Mouse (Mus musculus) heart, embryonic 11.5 days (tissue): Measurements from ENCODE around the gene Actl10. TPM values are rescaled to one million over a fixed set of nuclear protein-coding genes. Genes with fewer than 3 reads are reported as not detected.

Source experiments
- ATAC-seq: fragments of 200-750 bp; cut with Nextera tagmentation; replicated peaks from 2 replicates; pipeline ENCODE4 v1.8.0; 2017; ENCODE audit warnings: moderate library complexity; ENCODE audit not compliant: insufficient number of reproducible peaks, low FRiP score, low TSS enrichment
- H3K27ac ChIP-seq: fragments of 300-500 bp; sonication (generic); 2 replicates; pipeline ENCODE4 v1.5.1; 2014; ENCODE audit warnings: mild to moderate bottlenecking, low read depth, low read length
- H3K27me3 ChIP-seq: fragments of 300-500 bp; sonication (generic); 2 replicates; pipeline ENCODE4 v1.6.1; 2014; ENCODE audit warnings: mild to moderate bottlenecking, low read length, mixed read lengths; ENCODE audit not compliant: control insufficient read depth, insufficient read depth
- H3K36me3 ChIP-seq: fragments of 300-500 bp; sonication (generic); 2 replicates; pipeline ENCODE4 v1.6.1; 2014; ENCODE audit warnings: mild to moderate bottlenecking, low read length, moderate library complexity, mixed read lengths; ENCODE audit not compliant: control insufficient read depth, insufficient read depth
- H3K4me1 ChIP-seq: fragments of 300-500 bp; sonication (generic); 2 replicates; pipeline ENCODE4 v1.6.1; 2014; ENCODE audit warnings: low read length; ENCODE audit not compliant: control insufficient read depth, insufficient read depth
- H3K4me2 ChIP-seq: fragments of 300-500 bp; sonication (generic); 2 replicates; pipeline ENCODE4 v1.6.1; 2014; ENCODE audit warnings: mild to moderate bottlenecking, moderate library complexity
- H3K4me3 ChIP-seq: fragments of 300-500 bp; sonication (generic); 2 replicates; pipeline ENCODE4 v1.5.1; 2014; ENCODE audit warnings: low read depth, low read length
- H3K9ac ChIP-seq: fragments of 300-500 bp; sonication (generic); 2 replicates; pipeline ENCODE4 v1.6.1; 2014; ENCODE audit warnings: mild to moderate bottlenecking, low read depth, low read length, moderate library complexity
- H3K9me3 ChIP-seq: fragments of 300-500 bp; sonication (generic); replicated peaks from 2 replicates; pipeline ENCODE4 v1.6.1; 2016; ENCODE audit warnings: low read length; ENCODE audit not compliant: control insufficient read depth
- WGBS: fragments of 180-500 bp; shearing (Covaris S2); extraction: QIAGEN DNeasy Blood & Tissue Kit; methylation state at CpG from one replicate; pipeline ENCODE4 v1.1.7; 2014; ENCODE audit not compliant: insufficient replicate concordance; 5-methylcytosine and 5-hydroxymethylcytosine counted together
- polyA plus RNA-seq: library from polyadenylated mRNA; unstranded; fragments of >200 nt; fragmentation: Nextera tagmentation; extraction: Ambion mirVana; gene quantifications from 2 replicates; pipeline ENCODE4 v1.2.1, GENCODE M21; 2014

The Actl10 gene
- polyA plus RNA-seq, 1 experiment from 2014 or later: not detected

DNA sequence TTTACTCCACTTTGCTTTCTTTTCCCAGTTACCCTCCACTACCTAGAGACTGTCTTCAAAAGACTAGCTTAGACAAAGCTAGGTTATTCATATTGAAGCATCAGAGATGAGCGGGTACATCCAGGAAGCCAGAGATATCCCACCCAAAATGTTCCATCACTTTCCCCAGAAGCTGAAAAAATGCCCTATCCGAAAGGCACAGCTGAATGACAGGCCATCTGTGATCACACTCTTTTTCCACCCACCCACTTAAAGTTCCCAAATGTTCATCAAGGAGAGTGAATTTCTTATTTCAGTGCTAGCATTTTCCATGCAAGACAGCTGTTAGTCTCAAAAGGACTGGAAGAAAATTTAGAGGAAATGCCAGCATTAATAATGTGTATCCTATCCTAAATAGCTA is 26.3 kb upstream of the Actl10 start:
- 93% methylated on average over 2 of the region's 2 CpGs for WGBS
- H3K9ac ChIP-seq: no peak overlapping the region
- no peaks in the 10 kb centered on the region for H3K4me1 ChIP-seq

DNA sequence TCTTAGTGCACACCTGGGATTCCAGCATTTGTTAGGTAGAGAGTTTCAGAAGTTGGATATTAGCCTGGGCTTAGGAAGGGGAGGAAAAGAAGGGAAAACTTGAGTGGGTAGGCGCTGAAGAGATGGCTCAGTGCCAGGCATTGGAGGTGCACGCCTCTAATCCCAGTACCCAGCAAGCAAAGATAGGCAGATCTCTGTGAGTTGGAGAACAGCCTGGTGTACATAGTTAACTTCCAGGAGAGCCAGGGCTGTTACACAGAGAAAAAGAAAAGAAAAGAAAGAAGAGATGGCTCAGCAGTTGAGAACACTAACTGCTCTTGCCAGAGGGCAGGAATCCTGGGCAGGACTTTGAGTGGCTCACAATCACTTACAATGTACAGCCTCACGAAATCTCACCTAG is 25.0 kb upstream of the Actl10 start:
- H3K36me3 ChIP-seq: peaks cover 28% of the 10 kb centered on the region
- no peak for ATAC-seq
- H3K27me3 ChIP-seq: no peaks in the 10 kb centered on the region
- H3K9ac ChIP-seq: no peak overlapping the region
- H3K27ac ChIP-seq: no peak overlapping the region
- 77% methylated on average over 3 of the region's 3 CpGs for WGBS
- no peak overlapping the region for H3K4me2 ChIP-seq
- no peak overlapping the region for H3K4me3 ChIP-seq
- no peaks in the 10 kb centered on the region for H3K9me3 ChIP-seq
- H3K4me1 ChIP-seq: no peaks in the 10 kb centered on the region

More for the DNA sequence above, 26.3 kb upstream of the Actl10 start:
- no peaks in the 10 kb centered on the region for H3K9me3 ChIP-seq
- H3K4me3 ChIP-seq: no peak overlapping the region
- H3K4me2 ChIP-seq: no peak overlapping the region
- H3K27me3 ChIP-seq: no peaks in the 10 kb centered on the region
- H3K27ac ChIP-seq: no peak overlapping the region
- H3K36me3 ChIP-seq: peaks cover 24% of the 10 kb centered on the region
- ATAC-seq: no peak

DNA sequence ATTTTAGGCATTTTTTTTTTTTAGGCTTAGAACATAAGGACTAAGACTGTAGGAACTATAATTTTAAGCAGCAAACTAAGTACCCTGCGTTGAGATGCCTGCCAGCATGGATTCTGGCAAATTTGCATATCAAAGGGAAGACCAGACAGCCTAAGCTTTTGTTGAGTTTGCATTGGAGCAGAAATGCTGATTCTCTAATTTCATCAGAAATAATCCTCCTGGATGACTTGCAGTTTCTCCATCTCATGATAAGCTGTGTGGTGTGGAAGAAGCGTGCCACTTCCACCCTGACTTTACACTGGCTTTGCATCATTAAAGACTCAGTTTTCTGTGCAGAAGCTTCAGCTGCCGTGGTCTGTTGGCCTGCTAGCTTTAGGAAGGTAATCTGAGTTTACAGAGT is 18.7 kb upstream of the Actl10 start:
- no peaks in the 10 kb centered on the region for H3K4me1 ChIP-seq
- H3K36me3 ChIP-seq: peaks cover 21% of the 10 kb centered on the region
- H3K27me3 ChIP-seq: no peaks in the 10 kb centered on the region
- no peaks in the 10 kb centered on the region for H3K9me3 ChIP-seq
- ATAC-seq: no peak
- H3K4me2 ChIP-seq: no peak overlapping the region
- no peak overlapping the region for H3K4me3 ChIP-seq
- no peak overlapping the region for H3K9ac ChIP-seq
- H3K27ac ChIP-seq: no peak overlapping the region
- whole genome bisulfite sequencing: 65% methylated on average over 3 of the region's 3 CpGs

DNA sequence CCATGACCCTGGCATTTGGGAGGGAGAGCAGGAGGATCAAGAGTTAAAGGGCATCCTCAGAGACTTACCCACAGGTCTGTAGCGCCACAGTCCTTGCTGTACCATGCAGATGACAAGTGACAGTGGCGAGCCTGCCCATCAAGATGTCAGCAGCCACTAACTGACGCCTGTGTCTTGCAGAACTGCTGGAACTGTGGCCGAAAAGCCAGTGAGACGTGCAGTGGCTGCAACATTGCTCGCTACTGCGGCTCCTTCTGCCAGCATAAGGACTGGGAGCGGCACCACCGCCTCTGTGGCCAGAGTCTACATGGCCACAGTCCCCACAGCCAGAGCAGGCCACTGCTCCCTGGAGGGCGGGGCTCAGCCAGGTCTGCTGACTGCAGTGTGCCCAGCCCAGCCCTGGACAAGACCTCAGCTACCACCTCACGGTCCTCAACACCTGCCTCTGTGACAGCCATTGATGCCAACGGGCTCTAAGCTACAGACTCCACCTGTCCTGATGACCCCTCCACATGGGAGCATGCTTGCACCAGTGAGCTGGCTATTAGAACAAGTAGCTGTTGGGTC is 16.8 kb upstream of the Actl10 start:
- peaks cover 11% of the 10 kb centered on the region for H3K36me3 ChIP-seq
- 0 out of 2 replicates have a peak, but pooled peaks cover 4% of the 10 kb centered on the region for H3K4me1 ChIP-seq
- H3K4me3 ChIP-seq: no peak overlapping the region
- H3K9me3 ChIP-seq: no peaks in the 10 kb centered on the region
- no peaks in the 10 kb centered on the region for H3K27me3 ChIP-seq
- H3K4me2 ChIP-seq: no peak overlapping the region
- ATAC-seq: peak; percentile 57; the same call in 1 of the 2 replicates
- 68% methylated on average over 12 of the region's 12 CpGs for WGBS
- H3K27ac ChIP-seq: no peak overlapping the region
- no peak overlapping the region for H3K9ac ChIP-seq

DNA sequence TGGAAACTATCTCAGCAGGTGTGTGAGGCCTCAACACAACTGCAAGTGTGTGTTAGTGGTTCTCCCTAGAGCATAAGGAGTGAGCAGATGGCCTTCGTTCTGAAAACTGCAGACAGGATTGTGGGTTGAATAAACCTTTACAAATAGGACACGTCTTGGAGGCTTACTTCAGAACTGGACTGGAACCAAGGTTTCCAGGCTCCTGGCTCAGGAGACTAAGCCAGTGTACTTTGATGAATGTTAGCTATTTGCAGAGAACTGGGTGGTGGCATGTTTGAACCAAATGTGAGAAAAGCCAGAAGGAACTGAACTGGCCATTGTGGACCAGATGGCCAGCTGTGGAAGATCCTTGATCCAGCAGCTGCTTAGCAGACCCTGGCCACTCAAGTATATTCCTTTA is 13.3 kb upstream of the Actl10 start:
- Histone ChIP-seq H3K9me3 (no peaks in the 10 kb centered on the region), H3K4me2 (no peak overlapping the region), H3K36me3 (peaks cover 4% of the 10 kb centered on the region; the same call in 1 of the 2 replicates), H3K27me3 (no peaks in the 10 kb centered on the region), H3K27ac (no peak overlapping the region), H3K9ac (no peak overlapping the region), H3K4me3 (no peak overlapping the region), H3K4me1 (0 out of 2 replicates have a peak, but pooled peaks cover 4% of the 10 kb centered on the region)
- no peak for ATAC-seq
- 67% methylated on average over 2 of the region's 2 CpGs for WGBS

DNA sequence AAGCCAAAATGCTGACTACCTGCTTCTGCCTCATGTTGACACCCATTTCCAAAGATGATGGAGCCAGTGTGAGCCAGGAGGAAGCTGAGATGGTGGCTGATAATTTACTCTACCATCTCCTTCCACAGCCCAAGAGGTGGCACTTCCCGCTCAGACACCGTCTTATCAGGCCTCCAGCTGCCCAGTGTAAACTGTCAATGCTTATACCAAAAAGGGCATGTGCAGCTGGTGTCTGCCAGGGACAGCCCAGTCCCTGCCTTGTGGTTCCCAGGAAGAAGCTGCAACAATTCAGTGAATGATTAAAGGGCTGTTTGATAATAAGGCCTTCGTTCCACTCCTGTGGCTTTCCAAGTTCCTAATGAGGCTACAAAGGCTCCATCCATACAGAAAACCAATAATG is 12.9 kb upstream of the Actl10 start:
- Histone ChIP-seq H3K9me3 (no peaks in the 10 kb centered on the region), H3K4me2 (no peak overlapping the region), H3K27ac (no peak overlapping the region), H3K36me3 (peaks cover 4% of the 10 kb centered on the region; the same call in 1 of the 2 replicates), H3K4me1 (0 out of 2 replicates have a peak, but pooled peaks cover 4% of the 10 kb centered on the region), H3K27me3 (no peaks in the 10 kb centered on the region), H3K4me3 (no peak overlapping the region), H3K9ac (no peak overlapping the region)
- ATAC-seq: no peak
- 27% methylated on average over 3 of the region's 3 CpGs for WGBS

DNA sequence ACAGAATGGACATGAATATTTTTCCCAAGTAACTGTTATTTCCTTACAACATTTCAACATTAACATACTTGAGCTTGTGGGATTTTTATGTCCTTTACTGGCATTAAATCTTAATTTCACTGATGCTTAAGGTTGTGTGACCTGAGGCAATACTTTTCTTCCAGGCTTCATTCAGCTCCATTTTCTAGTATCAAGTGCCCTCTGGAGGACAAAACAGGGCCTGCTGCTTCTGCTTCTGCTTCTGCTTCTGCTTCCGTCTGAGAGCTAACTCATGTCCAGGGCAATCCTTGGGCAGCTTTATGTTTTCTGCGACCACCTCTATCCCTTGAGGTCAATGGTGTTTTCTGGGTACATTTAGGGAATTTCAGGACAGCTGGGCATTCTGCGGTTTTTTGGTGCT is 11.9 kb upstream of the Actl10 start:
- Histone ChIP-seq H3K27me3 (no peaks in the 10 kb centered on the region), H3K9ac (no peak overlapping the region), H3K4me2 (no peak overlapping the region), H3K4me3 (no peak overlapping the region), H3K9me3 (no peaks in the 10 kb centered on the region), H3K27ac (no peak overlapping the region), H3K4me1 (0 out of 2 replicates have a peak, but pooled peaks cover 4% of the 10 kb centered on the region), H3K36me3 (peaks cover 4% of the 10 kb centered on the region; the same call in 1 of the 2 replicates)
- no peak for ATAC-seq
- WGBS: 73% methylated on average over 3 of the region's 3 CpGs

DNA sequence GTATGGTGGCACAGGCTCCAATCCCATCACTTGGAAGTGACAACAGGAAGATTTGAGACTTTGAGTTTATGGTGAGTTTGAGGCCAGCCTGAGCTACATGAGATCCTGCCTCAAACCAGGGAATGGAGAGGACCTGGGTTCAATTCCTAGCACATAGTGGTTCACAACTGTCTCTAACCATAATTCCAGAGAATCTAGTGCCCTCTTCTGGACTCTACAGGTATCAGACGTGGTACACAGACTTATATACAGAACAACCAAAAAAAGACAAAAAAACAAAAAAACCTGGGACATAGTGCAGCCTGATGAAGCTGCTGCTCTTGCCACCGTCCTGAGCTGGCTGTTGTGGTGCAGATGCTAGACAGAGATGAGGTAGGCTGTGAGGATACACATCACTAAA is 9.9 kb upstream of the Actl10 start:
- H3K4me2 ChIP-seq: no peak overlapping the region
- no peak for ATAC-seq
- 76% methylated on average over 2 of the region's 2 CpGs for WGBS

More for the DNA sequence above, 9.9 kb upstream of the Actl10 start:
- H3K36me3 ChIP-seq: no peaks in the 10 kb centered on the region
- no peak overlapping the region for H3K9ac ChIP-seq
- no peak overlapping the region for H3K4me3 ChIP-seq
- no peak overlapping the region for H3K27ac ChIP-seq
- no peaks in the 10 kb centered on the region for H3K9me3 ChIP-seq
- 0 out of 2 replicates have a peak, but pooled peaks cover 4% of the 10 kb centered on the region for H3K4me1 ChIP-seq
- H3K27me3 ChIP-seq: no peaks in the 10 kb centered on the region
